Comparison of ENCODE assay signal across 10 mouse cellular contexts in genomic region chr9:96028818-96029217, GRCm38 (mm10).
DNase-seq lines count a peak whose midpoint lies in the region; ATAC-seq and TF ChIP-seq lines count a peak whose summit lies in the region.
"Had no signal": no experiment of that assay in that cellular context is flagged by ENCODE, and none has a peak within 500 bp of the region (broad histone marks: within the 10 kb centered on the region; RNA-seq: fewer than 3 reads in every experiment).

No protein-coding gene starts in this region.

- no peaks in the 10 kb centered on the region for H3K4me1 ChIP-seq in heart, postnatal 0 days (ENCODE audit: control insufficient read depth, insufficient read depth)
- H3K4me1 ChIP-seq: embryonic facial prominence, embryonic 13.5 days; limb, embryonic 12.5 days had no signal

- H3K4me3 ChIP-seq in heart, postnatal 0 days (ENCODE audit: low read depth, low read length), result no peak overlapping the region
- H3K4me3 ChIP-seq: embryonic facial prominence, embryonic 13.5 days; limb, embryonic 12.5 days had no signal

- 38% methylated on average over 1 of the region's 1 CpGs for WGBS in heart, postnatal 0 days

- H3K9me3 ChIP-seq in heart, postnatal 0 days (replicated peaks; ENCODE audit: control insufficient read depth, low read length), result no peaks in the 10 kb centered on the region
- H3K9me3 ChIP-seq: embryonic facial prominence, embryonic 13.5 days; limb, embryonic 12.5 days had no signal

- no peak for ATAC-seq in heart, postnatal 0 days (ENCODE audit: insufficient read depth, low read depth)
- peak; percentile 63; the same call in 1 of the 2 replicates for ATAC-seq in megakaryocyte, adult 5-6 weeks (ENCODE audit: poor library complexity, severe bottlenecking)

- H3K4me2 ChIP-seq in heart, postnatal 0 days (ENCODE audit: low read depth, low read length), result no peak overlapping the region
- H3K4me2 ChIP-seq: embryonic facial prominence, embryonic 13.5 days; limb, embryonic 12.5 days had no signal

- no peak for DNase-seq in heart, postnatal 0 days (ENCODE audit: low spot score)
- no peak for DNase-seq in heart, adult 8-10 months (ENCODE audit: low spot score)
- DNase-seq in urinary bladder, postnatal 14 days (ENCODE audit: low spot score), result peak; percentile 29
- DNase-seq in urinary bladder, adult 2 months (ENCODE audit: low spot score), result no peak
- peak; percentile 46 for DNase-seq in c-Kit-positive CD71-negative TER-119-negative erythroid progenitor cells, embryonic 14.5 days (ENCODE audit: low read depth)
- peak; percentile 71 for DNase-seq in induced T-regulatory cell, adult 2 months (ENCODE audit: low read depth)
- peak; percentile 11 for DNase-seq in testis, postnatal 14 days (ENCODE audit: low spot score)

- H3K9ac ChIP-seq in heart, postnatal 0 days (replicated peaks; ENCODE audit: low read depth, low read length), result no peak overlapping the region
- H3K9ac ChIP-seq: embryonic facial prominence, embryonic 13.5 days; limb, embryonic 12.5 days had no signal

- peaks cover 75% of the 10 kb centered on the region for H3K36me3 ChIP-seq in heart, postnatal 0 days (replicated peaks; ENCODE audit: control insufficient read depth, insufficient read depth, low read length)

- no peaks in the 10 kb centered on the region for H3K27me3 ChIP-seq in heart, postnatal 0 days (ENCODE audit: control insufficient read depth, insufficient read depth, low read length)
- H3K27me3 ChIP-seq: embryonic facial prominence, embryonic 13.5 days; limb, embryonic 12.5 days had no signal

- TF ChIP-seq CTCF in heart, postnatal 0 days (IDR thresholded peaks at IDR 0.05; ENCODE audit: low read depth), result peak; percentile 56

- no peak overlapping the region for H3K27ac ChIP-seq in heart, postnatal 0 days (ENCODE audit: low read depth)
- H3K27ac ChIP-seq: embryonic facial prominence, embryonic 13.5 days; limb, embryonic 12.5 days had no signal

- no peak for TF ChIP-seq EP300 in heart, postnatal 0 days (IDR thresholded peaks at IDR 0.05; ENCODE audit: low read depth)

Comparison
In these comparisons a context has a peak if more than half of its experiments do, and no peak if none do; other contexts are left out.
1. DNase-seq: peak in urinary bladder, postnatal 14 days (single experiment), c-Kit-positive CD71-negative TER-119-negative erythroid progenitor cells, embryonic 14.5 days (single experiment), induced T-regulatory cell, adult 2 months (single experiment) and testis, postnatal 14 days (single experiment); none in heart, postnatal 0 days (single experiment), heart, adult 8-10 months (single experiment) and urinary bladder, adult 2 months (single experiment).